Mouse (Mus musculus) heart, postnatal 10 days (tissue): ENCODE results near the gene Lnx1. TPM values are rescaled to one million over a fixed set of nuclear protein-coding genes. Genes with fewer than 3 reads are reported as not detected.

ENCODE experiments used
- DNase-seq, 2 experiments: peaks; one replicate each; pipeline ENCODE4 v3.0.0; 2021
- intact Hi-C: fragments of 180-260 bp; cut with DNase I; formaldehyde crosslinking; loops from one replicate; pipeline ENCODE4 v1.15.1; 2025
- total RNA-seq, 2 experiments: library from RNA; stranded (reverse); gene quantifications; 2 replicates each; pipeline ENCODE4 v1.2.3; 2021

Lnx1 gene
- 1 to 10 TPM; 4.3 to 4.5 TPM for total RNA-seq

GRCm38 (mm10) chr5:74702766-74703165 lies at the start of gene Lnx1:
TSS of gene Lnx1 (minus strand) at chr5:74702912.
- intact Hi-C loops = loop anchor here (5.0 kb wide), 1 partner anchor 60 kb away; no protein-coding TSS in a partner anchor
- DNase-seq = no peak

DNA sequence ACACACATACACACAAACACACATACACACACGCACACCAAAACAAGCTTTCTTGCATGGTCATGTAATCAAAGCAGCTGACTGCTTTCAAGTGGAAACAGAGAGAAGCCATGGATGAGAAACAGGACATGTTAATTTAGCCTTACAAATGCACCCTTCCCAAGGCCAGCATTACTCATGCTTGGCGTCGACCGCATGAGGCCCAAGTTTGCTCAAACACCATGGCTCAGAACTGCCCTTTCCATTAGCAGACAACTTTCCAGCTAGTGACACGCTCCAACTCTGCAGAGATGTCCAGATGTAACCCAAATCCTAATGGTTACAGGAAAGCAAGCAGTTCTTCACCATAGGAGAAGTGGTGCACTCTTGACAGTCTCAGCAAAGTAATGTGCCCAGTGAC lies 47.8 kb upstream of the Lnx1 start:
- intact Hi-C loops = no loop called here
- peak; percentile 34 to 37 for DNase-seq

DNA sequence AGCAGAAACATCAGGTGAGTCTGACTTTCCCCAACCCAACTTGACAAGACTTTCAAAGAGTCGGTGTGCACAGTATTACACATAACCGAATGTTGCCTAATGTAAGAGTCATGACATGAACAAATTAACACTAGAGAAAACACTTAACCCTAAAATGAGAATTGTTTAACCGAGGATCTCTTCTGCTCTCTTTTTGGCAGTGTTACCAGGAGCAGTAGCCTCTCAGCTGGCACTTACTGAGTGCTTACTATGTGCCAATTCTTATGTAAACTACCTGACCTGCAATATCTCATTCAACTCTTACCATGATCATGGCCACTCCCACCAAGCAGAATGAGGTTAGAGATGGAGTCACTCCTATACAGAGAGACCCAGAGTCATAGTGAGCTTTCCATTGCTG lies 44.8 kb upstream of the Lnx1 start:
- intact Hi-C loops = no loop called here
- no peak for DNase-seq

- no peak for DNase-seq
- intact Hi-C loops = no loop called here
These were observed 38.2 kb upstream of the Lnx1 start for GRCm38 (mm10) chr5:74740951-74741350.

DNA sequence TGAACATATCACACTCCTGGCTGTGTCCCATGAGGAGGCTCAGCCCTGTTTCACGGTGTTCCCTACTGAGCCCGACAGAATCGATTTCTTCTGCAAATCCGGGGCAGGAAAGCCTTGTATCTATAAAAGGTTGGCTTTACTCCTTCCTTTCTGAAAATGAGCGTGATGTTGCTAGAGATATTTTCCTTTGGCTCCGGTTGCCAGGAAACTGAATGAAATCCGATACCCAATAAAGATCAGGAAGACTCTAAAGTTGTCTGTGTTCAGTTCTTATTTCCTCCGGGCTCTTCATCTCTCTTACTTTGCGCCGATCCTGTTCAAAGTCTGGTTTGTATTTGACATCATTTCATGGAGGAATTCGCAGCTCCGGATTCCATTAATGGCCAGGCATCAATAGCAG lies 36.7 kb upstream of the Lnx1 start:
- intact Hi-C loops = no loop called here
- no peak for DNase-seq

DNA sequence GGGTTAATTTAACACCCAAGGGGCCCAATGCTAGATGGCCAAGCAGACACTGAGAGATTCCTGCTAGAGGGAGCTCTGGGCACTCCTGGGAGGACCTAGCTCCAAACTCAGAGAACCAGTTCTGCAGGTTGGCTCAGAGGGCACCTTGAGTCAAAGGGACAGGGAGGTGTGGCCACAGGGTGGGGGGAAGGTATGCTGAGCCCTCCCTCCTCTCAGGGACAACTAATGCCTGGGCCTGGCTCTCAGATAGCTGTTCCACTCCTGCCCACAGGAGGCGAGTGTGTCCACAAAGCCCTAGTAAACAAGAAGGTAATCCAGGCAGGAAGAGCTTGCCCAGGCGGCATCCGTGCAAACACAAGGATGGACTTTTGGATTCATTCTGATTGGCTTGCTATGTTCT lies 35.6 kb upstream of the Lnx1 start:
- DNase-seq = peak; percentile 11 to 27
- intact Hi-C loops = no loop called here

DNA sequence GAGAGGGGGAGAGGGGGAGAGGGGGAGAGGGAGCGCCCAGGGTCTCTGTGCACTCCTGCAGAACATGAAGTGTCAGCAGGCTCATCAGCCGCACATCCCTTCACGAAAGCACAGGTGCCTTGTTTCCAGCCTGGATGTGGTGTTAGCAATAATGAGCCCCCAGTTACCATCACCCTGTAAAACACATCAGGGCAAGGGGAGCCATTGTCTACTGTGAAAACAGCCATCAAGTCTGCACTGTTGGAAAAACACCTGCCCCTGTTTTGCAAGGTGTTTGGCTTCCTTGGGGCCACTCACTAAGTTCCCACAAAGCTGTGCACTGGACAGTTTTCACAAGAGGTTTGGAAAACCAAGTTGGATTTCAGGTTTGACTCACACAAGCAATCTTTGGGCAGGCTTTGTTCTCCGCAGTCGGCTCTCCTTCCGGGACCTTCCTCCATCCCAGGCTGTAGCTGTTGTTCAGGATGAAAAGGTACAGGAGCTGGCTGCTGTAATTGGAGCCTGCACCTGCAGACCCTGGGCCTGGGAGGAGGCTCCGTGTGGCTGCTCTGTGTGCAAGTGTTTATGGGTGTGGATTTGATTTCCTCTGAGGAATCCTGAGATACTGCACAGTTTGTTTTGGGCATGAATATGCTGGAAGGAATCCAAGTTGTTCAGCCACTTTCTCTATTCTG lies 31.3 kb upstream of the Lnx1 start:
- intact Hi-C loops = no loop called here
- no peak for DNase-seq

GRCm38 (mm10) chr5:74732613-74733012 lies 29.9 kb upstream of the Lnx1 start:
- intact Hi-C loops = no loop called here
- no peak for DNase-seq

DNA sequence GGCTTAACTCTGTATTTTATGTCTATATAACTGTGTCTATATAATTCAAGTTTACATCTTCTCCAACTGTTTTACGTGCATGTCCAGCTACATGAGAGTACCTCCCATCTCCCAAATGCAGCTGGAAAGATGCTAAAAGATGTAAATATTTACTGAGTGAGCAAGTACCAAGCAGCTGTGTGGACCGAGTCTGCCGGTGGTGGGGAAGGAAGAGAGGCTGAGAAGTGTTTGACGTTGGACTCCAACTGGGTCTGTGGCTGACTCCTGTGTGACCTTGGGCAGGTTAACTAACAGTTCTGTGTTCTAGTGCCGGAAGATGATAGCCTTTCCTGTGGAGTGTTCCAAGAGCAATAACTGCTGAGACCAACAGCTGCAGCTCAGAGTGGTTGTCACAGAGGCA lies 27.9 kb upstream of the Lnx1 start:
- DNase-seq = no peak
- intact Hi-C loops = no loop called here

- peak; percentile 30 to 49 for DNase-seq
- intact Hi-C loops = no loop called here
These were observed 26.9 kb upstream of the Lnx1 start for GRCm38 (mm10) chr5:74729567-74729966.

DNA sequence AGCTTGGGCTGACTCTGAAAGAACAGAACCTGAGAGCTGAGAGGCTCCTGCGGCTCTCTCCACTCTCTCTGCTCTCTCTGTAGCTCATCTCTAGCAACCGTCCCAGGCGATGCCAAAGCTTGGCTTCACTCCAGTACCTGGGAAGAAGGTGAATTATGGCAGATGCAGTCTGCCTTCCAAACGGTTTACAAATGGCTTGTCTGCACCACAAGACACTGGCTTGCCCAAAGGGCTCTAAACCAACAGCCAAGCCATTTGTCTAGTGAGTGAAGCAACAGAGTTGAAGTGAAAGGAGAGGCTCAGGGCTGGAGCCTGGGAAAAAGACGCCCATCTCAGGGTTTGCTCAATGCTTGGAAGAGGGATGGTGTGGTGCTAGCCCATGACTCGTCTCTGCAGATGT lies 25.5 kb upstream of the Lnx1 start:
- DNase-seq = no peak
- intact Hi-C loops = no loop called here

DNA sequence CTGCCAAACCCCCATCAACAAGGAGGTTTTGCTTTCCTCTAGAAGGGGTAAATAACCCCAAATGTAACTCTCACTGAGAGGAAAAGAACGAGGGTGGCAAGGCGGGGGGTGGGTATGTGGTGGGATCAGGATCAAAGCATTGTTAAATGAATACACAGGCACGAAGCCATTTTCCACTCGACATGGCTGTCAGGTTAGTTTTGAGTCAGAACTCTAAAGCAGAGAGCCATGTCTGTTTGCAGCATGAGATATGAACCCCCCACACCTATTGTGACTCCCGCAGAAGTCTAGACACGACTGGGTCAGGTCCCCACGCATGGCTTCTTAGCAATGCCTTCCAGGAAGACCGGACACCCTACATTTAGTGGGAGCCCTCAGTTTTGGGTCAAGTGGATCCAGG lies 24.6 kb upstream of the Lnx1 start:
- no peak for DNase-seq
- intact Hi-C loops = no loop called here

DNA sequence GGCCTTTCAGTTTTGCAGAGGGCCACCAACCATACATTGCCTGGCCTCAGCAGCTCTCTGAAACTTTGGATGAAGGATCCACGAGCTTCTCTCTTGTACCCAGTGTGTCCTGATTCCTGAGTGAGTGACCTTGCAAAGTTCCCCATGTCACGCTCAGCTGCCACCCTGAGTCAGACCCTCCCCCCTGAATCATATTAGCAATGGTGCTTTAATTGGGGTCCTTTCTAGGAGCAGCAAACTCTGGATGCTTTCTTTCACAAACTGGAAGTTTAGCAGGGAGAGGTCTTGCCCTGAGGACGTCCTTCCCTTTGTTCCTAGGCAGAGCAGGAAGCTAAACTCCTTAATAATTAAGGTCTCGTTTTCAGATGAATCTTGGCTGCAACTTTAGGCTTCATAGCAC lies 22.8 kb upstream of the Lnx1 start:
- no peak for DNase-seq
- intact Hi-C loops = no loop called here

- intact Hi-C loops = no loop called here
- no peak for DNase-seq
These were observed 19.1 kb upstream of the Lnx1 start for GRCm38 (mm10) chr5:74721816-74722215.

DNA sequence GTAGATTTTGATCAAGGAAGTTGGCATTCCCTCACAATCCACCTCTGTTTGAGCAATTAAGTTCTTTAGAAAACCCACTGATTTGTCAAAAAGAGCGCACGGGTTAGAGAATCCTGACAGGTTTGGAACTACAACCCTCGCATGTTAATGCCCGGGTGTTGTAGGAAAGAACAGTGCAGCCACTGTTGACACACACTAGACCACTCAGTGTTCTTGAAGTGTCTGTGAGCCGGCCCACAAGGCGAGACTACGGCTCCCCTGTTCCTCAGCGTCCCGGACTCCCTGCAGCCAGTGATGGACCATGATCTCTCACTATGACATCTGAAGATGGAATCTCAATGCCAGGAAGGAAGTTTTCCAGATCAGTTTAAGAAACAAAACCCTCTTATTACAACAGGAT lies 17.9 kb upstream of the Lnx1 start:
- intact Hi-C loops = no loop called here
- DNase-seq = no peak

DNA sequence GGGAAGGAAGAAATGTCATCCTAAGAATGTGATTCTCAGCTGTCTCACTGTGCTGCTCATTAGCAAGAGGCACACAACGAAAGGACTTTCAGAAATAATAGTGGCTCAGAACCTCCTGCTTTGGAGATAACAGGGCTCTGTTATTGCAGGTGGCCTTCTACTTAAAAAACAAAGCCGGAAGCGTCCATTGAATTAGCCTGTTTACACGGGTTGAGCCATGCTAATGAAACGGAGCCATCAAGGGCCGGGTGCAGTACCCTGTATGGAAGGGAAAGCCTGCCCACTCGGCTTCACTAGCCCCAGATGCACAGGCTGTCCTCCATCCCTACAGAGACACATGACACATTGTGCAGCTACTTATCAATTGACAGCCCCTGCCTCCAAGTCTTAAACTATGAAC lies 13.5 kb upstream of the Lnx1 start:
- intact Hi-C loops = no loop called here
- peak in 1 of 2 experiments; percentile 17 for DNase-seq

DNA sequence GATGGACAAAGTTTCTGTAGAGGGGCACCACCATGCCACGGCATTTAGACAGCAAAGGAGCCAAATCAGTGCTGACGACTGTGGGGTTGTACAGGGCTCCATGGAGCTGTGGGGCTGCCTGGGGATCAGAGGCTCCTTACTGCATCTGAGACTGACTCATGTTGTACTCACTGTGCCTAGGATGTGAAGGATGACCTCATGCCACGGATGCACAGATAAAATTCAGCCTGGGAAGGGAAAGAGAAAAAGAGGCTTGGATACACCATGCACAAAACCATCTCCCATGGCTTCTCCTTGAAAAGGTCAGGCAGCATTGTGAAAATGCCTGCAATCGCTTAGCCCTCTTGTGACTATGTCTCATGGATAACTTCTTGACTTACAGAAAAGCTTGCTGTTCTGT lies 10.1 kb upstream of the Lnx1 start:
- DNase-seq = no peak
- intact Hi-C loops = no loop called here

DNA sequence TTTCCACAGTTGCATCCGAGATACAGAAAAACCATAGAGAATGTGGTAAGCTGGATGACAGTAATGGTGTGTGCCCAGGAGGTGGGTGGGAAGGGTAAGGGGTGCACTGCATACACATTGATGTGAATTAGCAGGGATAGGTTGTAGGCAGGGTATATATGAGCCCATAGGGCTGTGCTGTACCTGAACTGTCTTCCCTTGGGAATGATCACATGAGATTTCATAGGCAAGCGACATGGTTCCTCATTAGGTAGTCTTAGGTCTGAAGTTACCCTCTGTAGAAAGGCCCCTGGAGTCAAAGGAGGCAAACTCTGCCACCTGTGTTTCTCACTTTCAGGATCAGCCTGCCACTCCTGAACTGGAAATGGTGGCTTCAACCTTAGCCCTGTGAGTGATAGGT lies 9.3 kb upstream of the Lnx1 start:
- intact Hi-C loops = no loop called here

DNA sequence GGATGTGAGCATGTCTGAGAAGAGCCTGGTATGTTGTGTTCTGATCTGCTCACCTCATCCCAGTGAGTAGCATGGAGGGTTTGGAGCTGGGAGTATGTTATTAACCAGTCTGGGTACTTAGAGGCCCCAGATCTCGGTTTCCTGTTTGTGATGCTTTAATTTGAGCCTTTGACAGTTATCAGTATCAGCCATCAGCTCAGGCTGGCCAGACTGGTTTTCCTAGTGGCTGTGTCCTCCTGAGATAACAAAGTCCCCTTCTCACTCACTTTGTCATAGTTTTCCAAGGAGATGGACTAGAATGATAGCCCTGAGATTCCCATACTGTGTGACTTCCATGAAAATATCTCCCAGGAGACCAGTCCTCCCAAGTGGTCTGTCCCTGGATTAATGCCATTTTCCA lies 8.3 kb upstream of the Lnx1 start:
- DNase-seq = no peak
- intact Hi-C loops = no loop called here

More for the DNA sequence above, 9.3 kb upstream of the Lnx1 start:
- DNase-seq = no peak

- no peak for DNase-seq
- intact Hi-C loops = no loop called here
These were observed 7.5 kb upstream of the Lnx1 start for GRCm38 (mm10) chr5:74710181-74710580.

GRCm38 (mm10) chr5:74704460-74704790 lies 1.7 kb upstream of the Lnx1 start:
- intact Hi-C loops = loop anchor here (5.0 kb wide), 1 partner anchor 62 kb away; no protein-coding TSS in a partner anchor
- peak; percentile 90 to 92 for DNase-seq

DNA sequence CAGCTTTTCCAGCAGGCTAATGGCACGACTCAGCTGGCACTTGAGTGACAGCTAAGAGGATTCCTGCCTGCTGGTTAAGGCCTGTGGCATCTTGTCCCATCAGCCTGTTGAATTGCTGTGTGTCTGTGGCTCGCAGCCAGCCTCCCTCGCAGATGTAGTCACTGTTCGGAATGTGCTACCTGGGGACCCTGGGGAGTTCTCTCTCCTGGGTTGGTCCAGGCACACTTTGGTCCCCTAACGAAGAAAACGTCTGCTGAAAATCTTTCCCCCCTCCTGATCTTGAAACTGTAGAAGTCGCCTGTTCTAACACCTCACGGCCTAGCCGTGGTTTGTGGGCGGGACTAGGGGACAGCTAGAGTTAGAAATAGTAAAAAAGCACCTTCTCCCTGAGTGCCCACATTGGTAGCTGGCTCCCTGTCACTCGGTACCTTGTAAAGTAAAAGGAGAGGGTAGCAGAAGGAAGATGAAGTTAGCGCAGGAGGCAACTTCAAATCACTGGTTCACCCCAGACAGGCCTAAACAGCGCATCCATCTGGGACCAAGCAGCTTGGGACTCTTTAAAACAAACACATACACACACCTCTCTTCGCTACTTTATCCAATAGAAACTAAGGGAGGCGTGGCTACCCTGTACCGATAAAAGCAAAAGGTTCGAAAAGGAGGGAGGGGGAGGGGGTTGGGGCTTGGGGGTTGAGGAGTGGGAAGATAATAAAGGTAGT lies 1.2 kb upstream of the Lnx1 start:
- DNase-seq = peak in 1 of 2 experiments; percentile 46
- intact Hi-C loops = loop anchor here (5.0 kb wide), 1 partner anchor 62 kb away; no protein-coding TSS in a partner anchor
